In genomic region chr14:59625158-59625805, GRCm38 (mm10) we compare ENCODE assay signal across 8 mouse cellular contexts. TPM values are rescaled to one million over a fixed set of nuclear protein-coding genes. Genes with fewer than 3 reads are reported as not detected.
A peak's percentile ranks its signal among the peaks of the same experiment; 100 is the strongest.
DNase-seq lines count a peak whose midpoint lies in the region; ATAC-seq and TF ChIP-seq lines count a peak whose summit lies in the region.

Shisa2 (plus strand) TSS chr14:59625308.

- no peaks in the 10 kb centered on the region; the same call in 1 of the 2 replicates for H3K36me3 ChIP-seq in embryonic facial prominence, embryonic 11.5 days (replicated peaks; ENCODE audit: control insufficient read depth, insufficient read depth, low read depth, low read length)
- no peaks in the 10 kb centered on the region for H3K36me3 ChIP-seq in limb, embryonic 11.5 days (ENCODE audit: control insufficient read depth, insufficient read depth, low read length)
- no peaks in the 10 kb centered on the region for H3K36me3 ChIP-seq in midbrain, embryonic 11.5 days (ENCODE audit: control insufficient read depth, insufficient read depth, low read length)
- no peaks in the 10 kb centered on the region; the same call in 1 of the 2 replicates for H3K36me3 ChIP-seq in small intestine, adult 2 months (ENCODE audit: control insufficient read depth, insufficient read depth, low read length)

- H3K9ac ChIP-seq in embryonic facial prominence, embryonic 11.5 days (replicated peaks; ENCODE audit: low read length): peak within 1 kb of the TSS; percentile 75
- H3K9ac ChIP-seq in limb, embryonic 11.5 days (ENCODE audit: low read length): peak within 1 kb of the TSS; percentile 85
- peak within 1 kb of the TSS; percentile 62 for H3K9ac ChIP-seq in midbrain, embryonic 11.5 days (ENCODE audit: low read length)

- DNase-seq in adrenal gland, postnatal 36 days: peak; percentile 86 to 88
- DNase-seq in embryonic facial prominence, embryonic 11.5 days (ENCODE audit: low spot score): peak; percentile 93
- DNase-seq in heart, adult 18-20 months: peak; percentile 73 to 74
- DNase-seq in kidney, adult 18-20 months: peak; percentile 75
- peak; percentile 90 for DNase-seq in limb, embryonic 11.5 days (ENCODE audit: low spot score)
- DNase-seq in midbrain, embryonic 11.5 days (ENCODE audit: low spot score, missing footprints): peak; percentile 98
- DNase-seq in c-Kit-positive CD71-positive TER-119-positive erythroid progenitor cells, embryonic 14.5 days (ENCODE audit: low spot score): no peak

- no peaks in the 10 kb centered on the region; the same call in 1 of the 2 replicates for H3K27me3 ChIP-seq in embryonic facial prominence, embryonic 11.5 days (ENCODE audit: control insufficient read depth, insufficient read depth, low read length)
- no peaks in the 10 kb centered on the region for H3K27me3 ChIP-seq in limb, embryonic 11.5 days (ENCODE audit: control insufficient read depth, insufficient read depth, low read length)
- peaks cover 18% of the 10 kb centered on the region for H3K27me3 ChIP-seq in midbrain, embryonic 11.5 days (ENCODE audit: control insufficient read depth, insufficient read depth, low read length)
- no peaks in the 10 kb centered on the region for H3K27me3 ChIP-seq in small intestine, adult 2 months (ENCODE audit: control insufficient read depth, insufficient read depth, low read length)

- peak within 1 kb of the TSS; percentile 69 for H3K27ac ChIP-seq in embryonic facial prominence, embryonic 11.5 days (replicated peaks; ENCODE audit: low read depth, low read length)
- H3K27ac ChIP-seq in limb, embryonic 11.5 days (replicated peaks; ENCODE audit: low read depth, low read length): peak within 1 kb of the TSS; percentile 86
- peak within 1 kb of the TSS; percentile 40; the same call in 1 of the 2 replicates for H3K27ac ChIP-seq in midbrain, embryonic 11.5 days (ENCODE audit: low read depth, low read length)
- H3K27ac ChIP-seq in small intestine, adult 2 months (ENCODE audit: insufficient read depth, low read depth, low read length): no peak within 1 kb of the TSS

- 1% methylated on average over 61 of the region's 65 CpGs for WGBS in embryonic facial prominence, embryonic 11.5 days
- under 1% methylated on average over 64 of the region's 65 CpGs for WGBS in limb, embryonic 11.5 days
- under 1% methylated on average over 64 of the region's 65 CpGs for WGBS in midbrain, embryonic 11.5 days
- WGBS in small intestine, adult 2 months: under 1% methylated on average over 63 of the region's 65 CpGs

- peak within 1 kb of the TSS; percentile 65 for H3K4me3 ChIP-seq in embryonic facial prominence, embryonic 11.5 days (ENCODE audit: low read depth, low read length)
- H3K4me3 ChIP-seq in limb, embryonic 11.5 days (ENCODE audit: low read depth, low read length): peak within 1 kb of the TSS; percentile 77
- peak within 1 kb of the TSS; percentile 55 for H3K4me3 ChIP-seq in midbrain, embryonic 11.5 days (ENCODE audit: low read depth, low read length)
- H3K4me3 ChIP-seq in small intestine, adult 2 months (ENCODE audit: low read depth, low read length): peak within 1 kb of the TSS; percentile 64

- ATAC-seq in embryonic facial prominence, embryonic 11.5 days (replicated peaks; ENCODE audit: insufficient number of reproducible peaks, low FRiP score, low TSS enrichment, low read depth): peak; percentile 92
- peak; percentile 83 for ATAC-seq in limb, embryonic 11.5 days (ENCODE audit: insufficient number of reproducible peaks, low FRiP score, low TSS enrichment, low read depth)
- ATAC-seq in midbrain, embryonic 11.5 days (ENCODE audit: low FRiP score): peak; percentile 88

- H3K9me3 ChIP-seq in embryonic facial prominence, embryonic 11.5 days (replicated peaks; ENCODE audit: control insufficient read depth, low read length): no peaks in the 10 kb centered on the region
- no peaks in the 10 kb centered on the region for H3K9me3 ChIP-seq in limb, embryonic 11.5 days (ENCODE audit: control insufficient read depth, low read length)
- no peaks in the 10 kb centered on the region for H3K9me3 ChIP-seq in midbrain, embryonic 11.5 days (ENCODE audit: control insufficient read depth, low read length)

- TF ChIP-seq POLR2A in small intestine, adult 2 months (IDR thresholded peaks at IDR 0.05; ENCODE audit: low read depth, low read length): peak; percentile 50; the same call in 1 of the 2 replicates

- no peaks in the 10 kb centered on the region; the same call in 1 of the 2 replicates for H3K4me1 ChIP-seq in embryonic facial prominence, embryonic 11.5 days (ENCODE audit: control insufficient read depth, insufficient read depth, low read length)
- peaks cover 12% of the 10 kb centered on the region for H3K4me1 ChIP-seq in limb, embryonic 11.5 days (ENCODE audit: control insufficient read depth, insufficient read depth, low read length)
- H3K4me1 ChIP-seq in midbrain, embryonic 11.5 days (ENCODE audit: control insufficient read depth, insufficient read depth, low read length): peaks cover 10% of the 10 kb centered on the region
- peaks cover 6% of the 10 kb centered on the region for H3K4me1 ChIP-seq in small intestine, adult 2 months (ENCODE audit: control insufficient read depth, insufficient read depth, insufficient read length, low read length)

- H3K4me2 ChIP-seq in embryonic facial prominence, embryonic 11.5 days (ENCODE audit: low read depth, low read length): peak within 1 kb of the TSS; percentile 82
- H3K4me2 ChIP-seq in limb, embryonic 11.5 days (ENCODE audit: low read depth, severe bottlenecking): peak within 1 kb of the TSS; percentile 83
- H3K4me2 ChIP-seq in midbrain, embryonic 11.5 days: peak within 1 kb of the TSS; percentile 72

- TF ChIP-seq CTCF in small intestine, adult 2 months (IDR thresholded peaks at IDR 0.05; ENCODE audit: extremely low read depth, insufficient read length, insufficient replicate concordance, low read depth, low read length): peak; percentile 25; the same call in 1 of the 2 replicates

RNA-seq across cellular contexts. Expression of gene Shisa2, which starts in this region (rescaled TPM):
- total RNA-seq in adrenal gland, postnatal 36 days (2021): 1 to 10 TPM; 1.1 to 1.4 TPM
- 35.4 and 40.6 TPM in 2 replicates for polyA plus RNA-seq in embryonic facial prominence, embryonic 11.5 days (2014; fragmentation: Nextera tagmentation; extraction: Ambion mirVana)
- 1 to 10 TPM; 1.1 to 1.2 TPM for total RNA-seq in heart, adult 18-20 months (2021)
- polyA plus RNA-seq in limb, embryonic 11.5 days (2014; fragmentation: Nextera tagmentation; extraction: Ambion mirVana): 36.8 and 38.7 TPM in 2 replicates
- 11.2 and 12.0 TPM in 2 replicates for polyA plus RNA-seq in midbrain, embryonic 11.5 days (2014; fragmentation: Nextera tagmentation; extraction: Ambion mirVana)
- polyA plus RNA-seq in small intestine, adult 2 months (2012; rRNA removed): 12.3 and 20.7 TPM in 2 replicates
